9 mouse cellular contexts compared by ENCODE assay signal in the genomic region with DNA sequence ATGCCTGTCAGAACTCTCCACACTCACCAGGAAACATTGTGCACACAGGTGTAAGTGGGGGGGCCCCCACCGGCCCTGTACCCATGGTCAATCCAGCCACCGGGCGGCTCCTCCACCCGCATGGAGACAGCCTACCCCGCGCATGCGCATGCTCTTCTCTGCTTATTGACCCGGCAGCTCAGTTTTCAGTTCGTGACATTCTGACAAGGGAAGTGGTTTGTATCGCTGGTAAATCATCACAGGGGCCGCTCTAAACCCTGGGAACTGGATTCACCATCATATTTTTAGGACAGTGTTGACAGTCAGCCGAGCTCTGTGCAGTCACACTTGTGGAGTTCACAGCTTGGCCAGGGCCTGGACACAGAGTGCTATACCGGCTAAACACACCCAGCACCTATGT. TPM values are rescaled to one million over a fixed set of nuclear protein-coding genes. Genes with fewer than 3 reads are reported as not detected.
DNase-seq lines count a peak whose midpoint lies in the region; ATAC-seq and TF ChIP-seq lines count a peak whose summit lies in the region.
"Had no signal": no experiment of that assay in that cellular context is flagged by ENCODE, and none has a peak within 500 bp of the region (broad histone marks: within the 10 kb centered on the region; RNA-seq: fewer than 3 reads in every experiment).

No protein-coding gene starts in this region.

- no peak for TF ChIP-seq CTCF in bone marrow, adult 2 months (IDR thresholded peaks at IDR 0.05; ENCODE audit: control insufficient read depth, insufficient read depth, low read length)
- TF ChIP-seq CTCF in kidney, postnatal 0 days (IDR thresholded peaks at IDR 0.05; ENCODE audit: low read depth): peak; percentile 12; the same call in 1 of the 2 replicates
- TF ChIP-seq CTCF in thymus, adult 2 months (IDR thresholded peaks at IDR 0.05; ENCODE audit: borderline replicate concordance, control insufficient read depth, extremely low read depth, insufficient read depth, low read length, poor library complexity): no peak

- no peaks in the 10 kb centered on the region for H3K9me3 ChIP-seq in kidney, postnatal 0 days (replicated peaks; ENCODE audit: low read length)
- no peaks in the 10 kb centered on the region for H3K9me3 ChIP-seq in hindbrain, embryonic 11.5 days (ENCODE audit: control insufficient read depth, low read length)
- H3K9me3 ChIP-seq in midbrain, embryonic 16.5 days (replicated peaks; ENCODE audit: control insufficient read depth, low read length, poor library complexity, severe bottlenecking): no peaks in the 10 kb centered on the region; the same call in 1 of the 2 replicates
- H3K9me3 ChIP-seq: neural tube, embryonic 12.5 days had no signal

- 0 out of 2 replicates have a peak, but pooled peaks have one; percentile 31 for ATAC-seq in kidney, postnatal 0 days (replicated peaks; ENCODE audit: low FRiP score, low read depth)
- ATAC-seq in hindbrain, embryonic 11.5 days (ENCODE audit: low FRiP score): no peak
- no peak for ATAC-seq in midbrain, embryonic 16.5 days

- peaks cover 6% of the 10 kb centered on the region; the same call in 1 of the 2 replicates for H3K4me1 ChIP-seq in bone marrow, adult 2 months (ENCODE audit: control insufficient read depth, insufficient read depth, low read length)
- no peaks in the 10 kb centered on the region for H3K4me1 ChIP-seq in kidney, postnatal 0 days (replicated peaks; ENCODE audit: insufficient read depth, low read length)
- peaks cover 45% of the 10 kb centered on the region for H3K4me1 ChIP-seq in thymus, adult 2 months (replicated peaks; ENCODE audit: control insufficient read depth, insufficient read depth, low read length)
- H3K4me1 ChIP-seq in hindbrain, embryonic 11.5 days (replicated peaks; ENCODE audit: control insufficient read depth, insufficient read depth, low read length): no peaks in the 10 kb centered on the region
- peaks cover 2% of the 10 kb centered on the region; the same call in 1 of the 2 replicates for H3K4me1 ChIP-seq in midbrain, embryonic 16.5 days (ENCODE audit: control insufficient read depth, insufficient read depth, low read length)

- H3K4me3 ChIP-seq in bone marrow, adult 2 months (replicated peaks; ENCODE audit: control insufficient read depth, low read depth, low read length): peak overlapping the region; percentile 41
- no peak overlapping the region for H3K4me3 ChIP-seq in kidney, postnatal 0 days (replicated peaks; ENCODE audit: low read depth, low read length)
- H3K4me3 ChIP-seq in thymus, adult 2 months (ENCODE audit: control insufficient read depth, insufficient read depth, low read length): peak overlapping the region; percentile 3; the same call in 1 of the 2 replicates
- no peak overlapping the region for H3K4me3 ChIP-seq in hindbrain, embryonic 11.5 days (ENCODE audit: low read depth, low read length)
- no peak overlapping the region for H3K4me3 ChIP-seq in midbrain, embryonic 16.5 days (ENCODE audit: low read depth, low read length)
- H3K4me3 ChIP-seq: neural tube, embryonic 12.5 days had no signal

- H3K9ac ChIP-seq in kidney, postnatal 0 days (ENCODE audit: low read depth, low read length): 0 out of 2 replicates have a peak overlapping the region, but pooled peaks have one; percentile 1
- no peak overlapping the region for H3K9ac ChIP-seq in hindbrain, embryonic 11.5 days (ENCODE audit: low read depth, low read length)
- H3K9ac ChIP-seq in midbrain, embryonic 16.5 days (ENCODE audit: low read depth, low read length): no peak overlapping the region
- H3K9ac ChIP-seq: neural tube, embryonic 12.5 days had no signal

- H3K27ac ChIP-seq in bone marrow, adult 2 months (ENCODE audit: control insufficient read depth, insufficient read depth, low read depth, low read length, poor library complexity): peak overlapping the region; percentile 64; the same call in 1 of the 2 replicates
- H3K27ac ChIP-seq in kidney, postnatal 0 days: 0 out of 2 replicates have a peak overlapping the region, but pooled peaks have one; percentile 5
- peak overlapping the region; percentile 84 for H3K27ac ChIP-seq in thymus, adult 2 months (ENCODE audit: control insufficient read depth, insufficient read depth, low read length)
- no peak overlapping the region for H3K27ac ChIP-seq in hindbrain, embryonic 11.5 days (ENCODE audit: low read depth, low read length)
- H3K27ac ChIP-seq in midbrain, embryonic 16.5 days (ENCODE audit: low read length): no peak overlapping the region
- H3K27ac ChIP-seq: neural tube, embryonic 12.5 days had no signal

- H3K4me2 ChIP-seq in kidney, postnatal 0 days (ENCODE audit: low read length): peak overlapping the region; percentile 41
- H3K4me2 ChIP-seq in hindbrain, embryonic 11.5 days (replicated peaks; ENCODE audit: low read depth, low read length): no peak overlapping the region
- H3K4me2 ChIP-seq in midbrain, embryonic 16.5 days (ENCODE audit: low read length): no peak overlapping the region
- H3K4me2 ChIP-seq: neural tube, embryonic 12.5 days had no signal

- H3K27me3 ChIP-seq in kidney, postnatal 0 days (ENCODE audit: insufficient read depth, low read length): no peaks in the 10 kb centered on the region
- no peaks in the 10 kb centered on the region for H3K27me3 ChIP-seq in thymus, adult 2 months (ENCODE audit: control insufficient read depth, insufficient read depth, low read length)
- no peaks in the 10 kb centered on the region for H3K27me3 ChIP-seq in hindbrain, embryonic 11.5 days (ENCODE audit: control insufficient read depth, insufficient read depth, low read length)
- no peaks in the 10 kb centered on the region for H3K27me3 ChIP-seq in midbrain, embryonic 16.5 days (ENCODE audit: control insufficient read depth, insufficient read depth, low read depth, low read length)
- H3K27me3 ChIP-seq: neural tube, embryonic 12.5 days had no signal

- no peak for TF ChIP-seq POLR2A in bone marrow, adult 2 months (IDR thresholded peaks at IDR 0.05; ENCODE audit: borderline replicate concordance, control insufficient read depth, low read depth, low read length)
- TF ChIP-seq POLR2A in thymus, adult 2 months (IDR thresholded peaks at IDR 0.05; ENCODE audit: control insufficient read depth, extremely low read depth, insufficient read depth, low read length, poor library complexity): no peak

- 1% methylated on average over 13 of the region's 13 CpGs for WGBS in bone marrow, adult 2 months
- 12% methylated on average over 13 of the region's 13 CpGs for WGBS in kidney, postnatal 0 days
- 1% methylated on average over 13 of the region's 13 CpGs for WGBS in thymus, adult 2 months
- WGBS in hindbrain, embryonic 11.5 days: 79% methylated on average over 13 of the region's 13 CpGs
- WGBS in midbrain, embryonic 16.5 days: 81% methylated on average over 13 of the region's 13 CpGs

- no peaks in the 10 kb centered on the region for H3K36me3 ChIP-seq in kidney, postnatal 0 days (ENCODE audit: insufficient read depth, low read length)
- peaks cover 5% of the 10 kb centered on the region; the same call in 1 of the 2 replicates for H3K36me3 ChIP-seq in thymus, adult 2 months (ENCODE audit: control insufficient read depth, insufficient read depth, low read length)
- no peaks in the 10 kb centered on the region for H3K36me3 ChIP-seq in hindbrain, embryonic 11.5 days (ENCODE audit: control insufficient read depth, insufficient read depth, low read length)
- no peaks in the 10 kb centered on the region for H3K36me3 ChIP-seq in midbrain, embryonic 16.5 days (ENCODE audit: control insufficient read depth, insufficient read depth, low read length)
- H3K36me3 ChIP-seq: neural tube, embryonic 12.5 days had no signal

- DNase-seq in CD4-positive helper T cell, adult 2 months (ENCODE audit: low read depth, low spot score): peak; percentile 89
- DNase-seq in heart, adult 8-10 months (ENCODE audit: low spot score): peak; percentile 72
- DNase-seq in kidney, postnatal 0 days (ENCODE audit: low spot score): peak; percentile 88
- peak; percentile 81 to 84 for DNase-seq in lung, postnatal 4 days
- peak; percentile 82 for DNase-seq in thymus, adult 2 months
- DNase-seq in hindbrain, embryonic 11.5 days (ENCODE audit: low spot score): no peak

RNA-seq across cellular contexts. Expression of a gene that starts 36.0 kb away (rescaled TPM):
- 10.7 and 14.5 TPM in 2 replicates for polyA plus RNA-seq in bone marrow, adult 2 months (2011; ENCODE audit: insufficient read depth, insufficient read length, low replicate concordance, missing spikeins)
- 10 to 100 TPM; 57.2 to 64.8 (median 62.7) TPM for total RNA-seq in heart, adult 8-10 months (2022)
- 14.4 and 14.6 TPM in 2 replicates for polyA plus RNA-seq in kidney, postnatal 0 days (2015; fragmentation: Nextera tagmentation; extraction: Ambion mirVana)
- 178 and 204 TPM in 2 replicates for polyA plus RNA-seq in thymus, adult 2 months (2012; rRNA removed)
- 13.4 and 14.8 TPM in 2 replicates for polyA plus RNA-seq in hindbrain, embryonic 11.5 days (2014; fragmentation: Nextera tagmentation; extraction: Ambion mirVana)
- 17.5 and 22.9 TPM in 2 replicates for polyA plus RNA-seq in midbrain, embryonic 16.5 days (2015; fragmentation: Nextera tagmentation; extraction: Ambion mirVana)

RNA-seq across cellular contexts. Expression of a gene that starts 43.7 kb away (rescaled TPM):
- polyA plus RNA-seq in bone marrow, adult 2 months (2011; ENCODE audit: insufficient read depth, insufficient read length, low replicate concordance, missing spikeins): 3.7 and 4.9 TPM in 2 replicates
- 10 to 100 TPM in 2 of 4 experiments, 1 to 10 TPM in 2; 9.1 to 14.1 (median 10.0) TPM for total RNA-seq in heart, adult 8-10 months (2022)
- polyA plus RNA-seq in kidney, postnatal 0 days (2015; fragmentation: Nextera tagmentation; extraction: Ambion mirVana): 4.8 and 5.9 TPM in 2 replicates
- 6.8 and 7.9 TPM in 2 replicates for polyA plus RNA-seq in thymus, adult 2 months (2012; rRNA removed)
- polyA plus RNA-seq in hindbrain, embryonic 11.5 days (2014; fragmentation: Nextera tagmentation; extraction: Ambion mirVana): 1.1 and 2.1 TPM in 2 replicates
- polyA plus RNA-seq in midbrain, embryonic 16.5 days (2015; fragmentation: Nextera tagmentation; extraction: Ambion mirVana): 6.8 and 7.5 TPM in 2 replicates

RNA-seq across cellular contexts. Expression of a gene that starts 44.7 kb away (rescaled TPM):
- 8.6 and 16.5 TPM in 2 replicates for polyA plus RNA-seq in bone marrow, adult 2 months (2011; ENCODE audit: insufficient read depth, insufficient read length, low replicate concordance, missing spikeins)
- total RNA-seq in heart, adult 8-10 months (2022): 10 to 100 TPM; 16.5 to 26.5 (median 21.6) TPM
- polyA plus RNA-seq in kidney, postnatal 0 days (2015; fragmentation: Nextera tagmentation; extraction: Ambion mirVana): 4.0 and 4.4 TPM in 2 replicates
- 136 and 161 TPM in 2 replicates for polyA plus RNA-seq in thymus, adult 2 months (2012; rRNA removed)
- polyA plus RNA-seq in hindbrain, embryonic 11.5 days (2014; fragmentation: Nextera tagmentation; extraction: Ambion mirVana): 1.4 and 1.8 TPM in 2 replicates
- 2.1 and 3.2 TPM in 2 replicates for polyA plus RNA-seq in midbrain, embryonic 16.5 days (2015; fragmentation: Nextera tagmentation; extraction: Ambion mirVana)

RNA-seq across cellular contexts. Expression of a gene that starts 51.8 kb away (rescaled TPM):
- polyA plus RNA-seq in bone marrow, adult 2 months (2011; ENCODE audit: insufficient read depth, insufficient read length, low replicate concordance, missing spikeins): not detected in 2 replicates
- total RNA-seq in heart, adult 8-10 months (2022): not detected
- not detected in 2 replicates for polyA plus RNA-seq in kidney, postnatal 0 days (2015; fragmentation: Nextera tagmentation; extraction: Ambion mirVana)
- 0.57 TPM in 1 of 2 replicates, not detected in the other for polyA plus RNA-seq in thymus, adult 2 months (2012; rRNA removed)
- polyA plus RNA-seq in hindbrain, embryonic 11.5 days (2014; fragmentation: Nextera tagmentation; extraction: Ambion mirVana): not detected in 2 replicates
- polyA plus RNA-seq in midbrain, embryonic 16.5 days (2015; fragmentation: Nextera tagmentation; extraction: Ambion mirVana): 2.5 and 4.6 TPM in 2 replicates

RNA-seq across cellular contexts. Expression of a gene that starts 54.8 kb away (rescaled TPM):
- not detected in 2 replicates for polyA plus RNA-seq in bone marrow, adult 2 months (2011; ENCODE audit: insufficient read depth, insufficient read length, low replicate concordance, missing spikeins)
- not detected for total RNA-seq in heart, adult 8-10 months (2022)
- polyA plus RNA-seq in kidney, postnatal 0 days (2015; fragmentation: Nextera tagmentation; extraction: Ambion mirVana): not detected in 2 replicates
- 1.1 and 1.2 TPM in 2 replicates for polyA plus RNA-seq in thymus, adult 2 months (2012; rRNA removed)
- polyA plus RNA-seq in hindbrain, embryonic 11.5 days (2014; fragmentation: Nextera tagmentation; extraction: Ambion mirVana): 3.8 and 5.7 TPM in 2 replicates
- 11.4 and 12.3 TPM in 2 replicates for polyA plus RNA-seq in midbrain, embryonic 16.5 days (2015; fragmentation: Nextera tagmentation; extraction: Ambion mirVana)

Comparison
In these comparisons a context has a peak if more than half of its experiments do, and no peak if none do; other contexts are left out.
1. H3K27ac ChIP-seq: peak in bone marrow, adult 2 months (single experiment), kidney, postnatal 0 days (single experiment) and thymus, adult 2 months (single experiment); none in hindbrain, embryonic 11.5 days (single experiment) and midbrain, embryonic 16.5 days (single experiment).
2. H3K4me3 ChIP-seq: peak in bone marrow, adult 2 months (single experiment) and thymus, adult 2 months (single experiment); none in kidney, postnatal 0 days (single experiment), hindbrain, embryonic 11.5 days (single experiment) and midbrain, embryonic 16.5 days (single experiment).